Mouse (Mus musculus) spleen, postnatal 0 days (tissue): Measurements from ENCODE around the gene Gm10130. TPM values are rescaled to one million over a fixed set of nuclear protein-coding genes. Genes with fewer than 3 reads are reported as not detected.

Experiments
- polyA plus RNA-seq: library from polyadenylated mRNA; unstranded; fragments of >200 nt; fragmentation: Nextera tagmentation; extraction: Ambion mirVana; gene quantifications from 2 replicates; pipeline ENCODE4 v1.2.1, GENCODE M21; 2015

The Gm10130 gene
- polyA plus RNA-seq = 0.89 and 0.95 TPM in 2 replicates

GRCm38 (mm10) chr2:150323402-150323801 is at the start of gene Gm10130:
Gene Gm10130, plus strand, starts transcription at chr2:150323702.

DNA sequence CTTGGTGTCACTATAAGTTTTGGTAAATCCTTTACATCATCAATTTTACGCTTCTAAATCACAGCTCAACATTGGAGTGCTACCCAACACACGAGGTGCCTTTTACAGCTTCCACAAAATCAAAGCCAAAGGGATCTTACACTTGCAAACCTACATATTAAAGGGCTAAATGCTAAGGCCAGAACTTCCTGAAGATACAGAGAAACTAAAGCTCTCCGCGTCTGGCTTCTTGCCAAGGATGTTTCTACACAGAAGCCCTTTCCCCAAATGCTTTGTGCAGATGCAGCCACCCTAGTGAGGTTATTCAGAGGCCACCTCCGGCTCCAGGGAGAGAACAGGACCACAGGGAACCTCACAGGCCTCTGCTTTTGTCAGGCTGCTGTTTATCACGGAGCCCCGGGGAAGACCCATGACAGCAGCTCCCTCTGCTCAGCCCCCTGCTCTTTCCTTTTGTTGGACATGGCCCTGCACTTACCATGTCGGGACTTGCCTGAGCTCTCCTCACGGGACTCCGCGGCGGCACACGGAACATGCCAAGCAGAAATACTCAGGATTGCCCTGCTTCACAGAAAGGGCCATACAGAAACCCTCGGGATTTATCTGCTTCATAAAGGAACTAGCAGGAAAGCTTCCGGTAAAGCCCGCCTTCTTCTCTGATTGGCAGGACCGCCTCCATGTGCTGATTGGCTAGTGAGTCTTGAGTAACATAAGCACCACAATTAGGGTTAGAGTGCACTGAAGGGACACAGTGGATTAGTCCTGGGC is 38.8 kb downstream of the Gm10130 start, which contains the start of gene 3300002I08Rik:
TSS of gene 3300002I08Rik (minus strand) at position 653 of the 765 bp plus-strand sequence.

Other genes starting within 250 kb of the Gm10130 start
- 4.2 TPM in 2 replicates for gene Zfp120, start 187.0 kb upstream of the Gm10130 start, polyA plus RNA-seq
- not detected in 2 replicates for gene Gm10770, start 144.0 kb upstream of the Gm10130 start, polyA plus RNA-seq
- 0.07 and 0.08 TPM in 2 replicates for gene Gm14139, start 141.9 kb upstream of the Gm10130 start, polyA plus RNA-seq
- 1.3 and 2.0 TPM in 2 replicates for gene Zfp937, start 105.6 kb upstream of the Gm10130 start, polyA plus RNA-seq
- gene Gm21994, start 68.1 kb upstream of the Gm10130 start, polyA plus RNA-seq = 1.7 and 2.6 TPM in 2 replicates
- gene Gm14124, start 66.2 kb upstream of the Gm10130 start, polyA plus RNA-seq = not detected in 2 replicates
- gene 3300002I08Rik, start 39.1 kb downstream of the Gm10130 start, polyA plus RNA-seq = 1.0 and 1.4 TPM in 2 replicates
- 0.84 and 0.90 TPM in 2 replicates for gene Zfp442, start 127.8 kb downstream of the Gm10130 start, polyA plus RNA-seq
- gene Zfp345, start 161.4 kb downstream of the Gm10130 start, polyA plus RNA-seq = not detected in 2 replicates
- 15.5 and 22.2 TPM in 2 replicates for gene Cst7, start 246.7 kb downstream of the Gm10130 start, polyA plus RNA-seq